Mouse (Mus musculus) bone marrow macrophage, adult 2 months (primary cell): ENCODE results near the gene Crtac1.

ENCODE experiments used
- CTCF ChIP-seq: IDR thresholded peaks from 2 replicates; pipeline ENCODE4 v1.5.1; 2012; ENCODE audit warnings: low read depth, mild to moderate bottlenecking, low read length, moderate library complexity
- POLR2A ChIP-seq: IDR thresholded peaks from 2 replicates; pipeline ENCODE4 v1.6.1; 2012; ENCODE audit warnings: mild to moderate bottlenecking, low read depth, low read length, borderline replicate concordance

DNA sequence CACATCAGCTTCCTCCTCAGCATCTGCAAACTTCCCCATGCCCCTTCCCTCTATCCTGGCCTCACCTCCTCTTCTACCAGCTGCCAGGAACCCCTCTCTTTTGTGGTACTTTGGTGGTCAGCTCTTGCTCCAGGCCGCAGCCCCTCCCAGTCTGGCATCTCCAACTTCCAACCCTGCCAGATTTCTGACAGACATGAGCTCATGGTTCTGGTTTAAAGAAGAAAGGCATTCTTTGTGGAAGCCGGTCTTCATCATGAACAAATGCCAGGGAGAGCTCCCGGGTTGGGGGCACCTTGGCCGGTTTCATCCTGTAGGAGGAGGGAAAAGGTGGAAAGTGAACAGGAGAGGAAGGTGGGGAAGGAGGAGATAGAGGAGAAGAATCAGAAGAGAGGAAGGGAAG lies 4.0 kb upstream of the Crtac1 start:
- no peak for TF ChIP-seq CTCF
- TF ChIP-seq POLR2A: no peak
